Mouse (Mus musculus) bone marrow, adult 2 months (tissue): Measurements from ENCODE around the gene Chka. TPM values are rescaled to one million over a fixed set of nuclear protein-coding genes. Genes with fewer than 3 reads are reported as not detected.

ENCODE experiments used
- H3K27ac ChIP-seq: fragments of 200-500 bp; 2 replicates; pipeline ENCODE4 v1.5.1; 2012; ENCODE audit warnings: low read depth, mild to moderate bottlenecking, control low read depth, inconsistent platforms, low read length; ENCODE audit not compliant: control insufficient read depth, poor library complexity, insufficient read depth
- H3K4me1 ChIP-seq: fragments of 200-500 bp; 2 replicates; pipeline ENCODE4 v1.6.1; 2011; ENCODE audit warnings: low read length; ENCODE audit not compliant: control insufficient read depth, insufficient read depth
- H3K4me3 ChIP-seq: fragments of 200-500 bp; replicated peaks from 2 replicates; pipeline ENCODE3; 2011; ENCODE audit warnings: mild to moderate bottlenecking, low read depth, low read length, control low read depth; ENCODE audit not compliant: control insufficient read depth
- CTCF ChIP-seq: fragments of 200-500 bp; IDR thresholded peaks from 2 replicates; pipeline ENCODE4 v1.5.1; 2011; ENCODE audit warnings: low read length, control low read depth; ENCODE audit not compliant: control insufficient read depth, insufficient read depth
- POLR2A ChIP-seq: fragments of 200-500 bp; IDR thresholded peaks from 2 replicates; pipeline ENCODE4 v1.6.1; 2011; ENCODE audit warnings: low read depth, mild to moderate bottlenecking, control low read depth, low read length, borderline replicate concordance; ENCODE audit not compliant: control insufficient read depth
- WGBS: fragments of 180-500 bp; shearing (Covaris S2); methylation state at CpG from one replicate; pipeline ENCODE4 v1.1.7; 2018; 5-methylcytosine and 5-hydroxymethylcytosine counted together
- polyA plus RNA-seq: library from polyadenylated mRNA; stranded (reverse); fragments of >200 nt; gene quantifications from 2 replicates; pipeline ENCODE4 v1.2.4, GENCODE M21; 2011; ENCODE audit warnings: low replicate concordance; ENCODE audit not compliant: missing spikeins, insufficient read depth, insufficient read length

Gene Chka
- polyA plus RNA-seq, 1 experiment: 17.3 TPM

- 71% methylated on average over 3 of the region's 3 CpGs for WGBS
- no peak overlapping the region for H3K4me3 ChIP-seq
- TF ChIP-seq CTCF (no peak), POLR2A (no peak)
- no peak overlapping the region for H3K27ac ChIP-seq
- no peaks in the 10 kb centered on the region; the same call in 1 of the 2 replicates for H3K4me1 ChIP-seq
Observed at GRCm38 (mm10) chr19:3829863-3830262, 21.7 kb upstream of the Chka start.

- H3K27ac ChIP-seq: no peak overlapping the region
- H3K4me1 ChIP-seq: no peaks in the 10 kb centered on the region; the same call in 1 of the 2 replicates
Observed at GRCm38 (mm10) chr19:3831716-3832115, 19.9 kb upstream of the Chka start.

GRCm38 (mm10) chr19:3832851-3833353 is 18.7 kb upstream of the Chka start:
- no peak overlapping the region for H3K4me3 ChIP-seq
- TF ChIP-seq POLR2A: no peak
- TF ChIP-seq CTCF: no peak
- 11% methylated on average over 4 of the region's 4 CpGs for WGBS
- no peak overlapping the region for H3K27ac ChIP-seq
- H3K4me1 ChIP-seq: no peaks in the 10 kb centered on the region; the same call in 1 of the 2 replicates

More at GRCm38 (mm10) chr19:3831716-3832115, 19.9 kb upstream of the Chka start:
- no peak for TF ChIP-seq POLR2A
- TF ChIP-seq CTCF: no peak
- H3K4me3 ChIP-seq: no peak overlapping the region
- WGBS: 83% methylated on average over 8 of the region's 8 CpGs

GRCm38 (mm10) chr19:3834301-3834700 is 17.3 kb upstream of the Chka start:
- TF ChIP-seq CTCF (no peak), POLR2A (no peak)
- no peak overlapping the region for H3K27ac ChIP-seq

GRCm38 (mm10) chr19:3836791-3837190 is 14.8 kb upstream of the Chka start:
- TF ChIP-seq POLR2A (no peak), CTCF (no peak)
- H3K4me1 ChIP-seq: no peaks in the 10 kb centered on the region; the same call in 1 of the 2 replicates
- H3K27ac ChIP-seq: no peak overlapping the region
- no peak overlapping the region for H3K4me3 ChIP-seq
- 64% methylated on average over 9 of the region's 9 CpGs for WGBS

More at GRCm38 (mm10) chr19:3834301-3834700, 17.3 kb upstream of the Chka start:
- Histone ChIP-seq H3K4me1 (no peaks in the 10 kb centered on the region; the same call in 1 of the 2 replicates), H3K4me3 (no peak overlapping the region)
- 78% methylated on average over 7 of the region's 7 CpGs for WGBS

- 80% methylated on average over 3 of the region's 3 CpGs for WGBS
- no peaks in the 10 kb centered on the region for H3K4me1 ChIP-seq
- no peak for TF ChIP-seq POLR2A
- no peak for TF ChIP-seq CTCF
- H3K27ac ChIP-seq: no peak overlapping the region
- no peak overlapping the region for H3K4me3 ChIP-seq
Observed at GRCm38 (mm10) chr19:3838931-3839330, 12.6 kb upstream of the Chka start.

- H3K4me1 ChIP-seq: no peaks in the 10 kb centered on the region
- WGBS: 71% methylated on average over 2 of the region's 2 CpGs
- H3K27ac ChIP-seq: no peak overlapping the region
- TF ChIP-seq POLR2A: no peak
- TF ChIP-seq CTCF: no peak
- no peak overlapping the region for H3K4me3 ChIP-seq
Observed at GRCm38 (mm10) chr19:3839686-3840085, 11.9 kb upstream of the Chka start.

- TF ChIP-seq POLR2A (no peak), CTCF (no peak)
- H3K4me1 ChIP-seq: no peaks in the 10 kb centered on the region
- WGBS: 56% methylated on average over 5 of the region's 5 CpGs
- H3K4me3 ChIP-seq: no peak overlapping the region
- H3K27ac ChIP-seq: no peak overlapping the region
Observed at GRCm38 (mm10) chr19:3840214-3840651, 11.3 kb upstream of the Chka start.

GRCm38 (mm10) chr19:3840685-3841084 is 10.9 kb upstream of the Chka start:
- 84% methylated on average over 5 of the region's 5 CpGs for whole genome bisulfite sequencing
- H3K4me1 ChIP-seq: no peaks in the 10 kb centered on the region
- no peak overlapping the region for H3K27ac ChIP-seq
- TF ChIP-seq POLR2A (no peak), CTCF (no peak)
- H3K4me3 ChIP-seq: no peak overlapping the region
